ENCODE assay signal across 9 mouse cellular contexts in the genomic region with DNA sequence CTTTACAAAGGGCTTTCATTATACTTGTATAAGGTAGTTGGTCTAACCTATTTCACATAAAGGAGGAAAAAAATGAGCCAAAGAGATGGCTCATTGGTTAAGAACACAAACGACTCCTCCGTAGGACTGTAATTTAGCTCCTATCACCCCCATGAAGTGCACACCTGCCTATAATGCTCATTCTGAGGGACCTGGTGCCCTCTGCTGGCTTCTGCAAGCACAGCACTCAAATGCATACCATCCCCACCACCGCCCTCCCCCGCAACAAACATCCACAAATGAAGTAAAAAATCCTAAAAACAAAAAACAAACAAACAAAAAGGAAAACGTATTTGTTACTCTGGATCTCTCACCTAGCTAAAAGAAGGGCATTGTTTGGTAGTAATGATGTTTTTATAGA.
DNase-seq lines count a peak whose midpoint lies in the region; ATAC-seq and TF ChIP-seq lines count a peak whose summit lies in the region.
"Had no signal": no experiment of that assay in that cellular context is flagged by ENCODE, and none has a peak within 500 bp of the region (broad histone marks: within the 10 kb centered on the region; RNA-seq: fewer than 3 reads in every experiment).

No protein-coding gene starts in this region.

- TF ChIP-seq POLR2A in liver, adult 2 months (IDR thresholded peaks at IDR 0.05; ENCODE audit: extremely low read depth, insufficient read depth, low read length) = no peak
- no peak for TF ChIP-seq POLR2A in MEL (IDR thresholded peaks at IDR 0.05; ENCODE audit: control insufficient read depth in 1 of 2, insufficient read depth in 1 of 2, low read depth in 1 of 2, low read length in 2 of 2, poor library complexity in 1 of 2)

- 70% methylated on average over 5 of the region's 5 CpGs for WGBS in liver, adult 2 months
- WGBS in liver, embryonic 11.5 days = 66% methylated on average over 5 of the region's 5 CpGs

- no peak for ATAC-seq in liver, embryonic 11.5 days (replicated peaks; ENCODE audit: low FRiP score)

- H3K4me1 ChIP-seq in liver, adult 2 months (ENCODE audit: control insufficient read depth, insufficient read depth, low read length) = no peaks in the 10 kb centered on the region
- no peaks in the 10 kb centered on the region for H3K4me1 ChIP-seq in liver, embryonic 11.5 days (replicated peaks; ENCODE audit: control insufficient read depth, insufficient read depth, low read length)
- no peaks in the 10 kb centered on the region for H3K4me1 ChIP-seq in MEL (ENCODE audit: control insufficient read depth in 1 of 2, insufficient read depth in 2 of 2, low read length in 2 of 2)

- no peak overlapping the region for H3K4me3 ChIP-seq in liver, adult 2 months (ENCODE audit: insufficient read depth, low read depth, low read length)
- H3K4me3 ChIP-seq in liver, embryonic 11.5 days (ENCODE audit: low read depth, low read length) = no peak overlapping the region
- no peak overlapping the region for H3K4me3 ChIP-seq in MEL (ENCODE audit: control insufficient read depth in 1 of 2, insufficient read depth in 1 of 2, low read depth in 2 of 2, low read length in 2 of 2)
- H3K4me3 ChIP-seq: embryonic facial prominence, embryonic 13.5 days; myocyte had no signal

- no peaks in the 10 kb centered on the region for H3K36me3 ChIP-seq in liver, adult 2 months (ENCODE audit: control insufficient read depth, insufficient read depth, low read length)
- H3K36me3 ChIP-seq in liver, embryonic 11.5 days (ENCODE audit: control insufficient read depth, insufficient read depth, low read length) = no peaks in the 10 kb centered on the region
- H3K36me3 ChIP-seq in MEL (ENCODE audit: control insufficient read depth in 1 of 2, insufficient read depth in 2 of 2, low read length in 2 of 2) = no peaks in the 10 kb centered on the region
- H3K36me3 ChIP-seq: embryonic facial prominence, embryonic 13.5 days had no signal

- peak; percentile 95 for TF ChIP-seq RAD21 in MEL (IDR thresholded peaks at IDR 0.05; ENCODE audit: low read depth, low read length)

- TF ChIP-seq EP300 in MEL (IDR thresholded peaks at IDR 0.05; ENCODE audit: low read depth in 1 of 2, low read length in 2 of 2) = no peak

- no peak for DNase-seq in liver, adult 2 months (ENCODE audit: extremely low read depth, low read depth, low spot score)
- no peak for DNase-seq in liver, embryonic 11.5 days (ENCODE audit: low spot score)
- DNase-seq in MEL (ENCODE audit: low read depth, low spot score) = peak; percentile 56
- peak; percentile 12 for DNase-seq in embryo, embryonic 11 days
- peak; percentile 18 for DNase-seq in retina, postnatal 1 day
- DNase-seq in ovary, postnatal 10 days (ENCODE audit: low spot score) = no peak
- DNase-seq in cerebellum, adult 11-12 months = no peak

- no peak overlapping the region for H3K4me2 ChIP-seq in liver, embryonic 11.5 days
- H3K4me2 ChIP-seq: embryonic facial prominence, embryonic 13.5 days had no signal

- H3K27me3 ChIP-seq in liver, adult 2 months (ENCODE audit: control insufficient read depth, insufficient read depth, low read length) = no peaks in the 10 kb centered on the region
- no peaks in the 10 kb centered on the region for H3K27me3 ChIP-seq in liver, embryonic 11.5 days (replicated peaks; ENCODE audit: control insufficient read depth, insufficient read depth, low read length)
- H3K27me3 ChIP-seq in MEL (ENCODE audit: control insufficient read depth in 1 of 2, insufficient read depth in 2 of 2, low read length in 2 of 2) = no peaks in the 10 kb centered on the region; a peak in 1 of 4 replicates
- H3K27me3 ChIP-seq: embryonic facial prominence, embryonic 13.5 days had no signal

- H3K9ac ChIP-seq in liver, adult 2 months (ENCODE audit: low read depth, low read length) = no peak overlapping the region
- no peak overlapping the region for H3K9ac ChIP-seq in liver, embryonic 11.5 days (ENCODE audit: low read depth, low read length)
- H3K9ac ChIP-seq in MEL (ENCODE audit: control insufficient read depth, low read depth, low read length, poor library complexity, severe bottlenecking) = no peak overlapping the region
- H3K9ac ChIP-seq: embryonic facial prominence, embryonic 13.5 days had no signal

- no peaks in the 10 kb centered on the region for H3K79me2 ChIP-seq in liver, adult 2 months (ENCODE audit: control insufficient read depth, insufficient read depth, low read length)
- no peaks in the 10 kb centered on the region for H3K79me2 ChIP-seq in MEL (ENCODE audit: control insufficient read depth, insufficient read depth, low read length, poor library complexity)

- no peak overlapping the region for H3K27ac ChIP-seq in liver, adult 2 months (replicated peaks; ENCODE audit: insufficient read depth, low read depth, low read length)
- no peak overlapping the region for H3K27ac ChIP-seq in liver, embryonic 11.5 days (ENCODE audit: low read depth, low read length)
- H3K27ac ChIP-seq in MEL (ENCODE audit: control insufficient read depth, low read depth, low read length) = no peak overlapping the region
- H3K27ac ChIP-seq: embryonic facial prominence, embryonic 13.5 days had no signal

- TF ChIP-seq CTCF in liver, adult 2 months (IDR thresholded peaks at IDR 0.05; ENCODE audit: low read depth, low read length) = peak; percentile 76
- TF ChIP-seq CTCF in MEL (IDR thresholded peaks at IDR 0.05 in 2 of 3, conservative IDR thresholded peaks at IDR 0.05 in 1 of 3; ENCODE audit: control insufficient read depth in 1 of 3, insufficient read depth in 1 of 3, low read depth in 2 of 3, low read length in 3 of 3, poor library complexity in 1 of 3, severe bottlenecking in 1 of 3) = peak; percentile 61 to 96 (median 88)

- H3K9me3 ChIP-seq in liver, embryonic 11.5 days (ENCODE audit: control insufficient read depth, low read length) = no peaks in the 10 kb centered on the region
- H3K9me3 ChIP-seq in MEL (replicated peaks; ENCODE audit: insufficient read depth, low read length) = no peaks in the 10 kb centered on the region
- H3K9me3 ChIP-seq: embryonic facial prominence, embryonic 13.5 days had no signal

TF ChIP-seq in MEL, 35 proteins besides CTCF, POLR2A, EP300 and RAD21:
- peak; percentile 97 for TF ChIP-seq ZC3H11A (IDR thresholded peaks at IDR 0.05; ENCODE audit: low read depth, low read length)
- no peak for TF ChIP-seq CHD2 (IDR thresholded peaks at IDR 0.05; ENCODE audit: low read length)
- TF ChIP-seq SMC3 (IDR thresholded peaks at IDR 0.05; ENCODE audit: low read depth, low read length) = peak; percentile 99

Comparison
In these comparisons a context has a peak if more than half of its experiments do, and no peak if none do; other contexts are left out.
1. DNase-seq: peak in MEL (single experiment), embryo, embryonic 11 days (single experiment) and retina, postnatal 1 day (single experiment); none in liver, adult 2 months (single experiment), liver, embryonic 11.5 days (single experiment), ovary, postnatal 10 days (single experiment) and cerebellum, adult 11-12 months (single experiment).